Mouse (Mus musculus) small intestine, adult 2 months (tissue): Measurements from ENCODE around the gene Adap1.

Experiments used
- CTCF ChIP-seq: fragments of 200-500 bp; IDR thresholded peaks from 2 replicates; pipeline ENCODE4 v1.5.1; 2012; ENCODE audit warnings: low read depth, mild to moderate bottlenecking, control low read depth, inconsistent platforms, low read length, moderate library complexity, mixed read lengths; ENCODE audit not compliant: insufficient replicate concordance, insufficient read length; ENCODE audit errors: extremely low read depth
- POLR2A ChIP-seq: fragments of 200-500 bp; IDR thresholded peaks from 2 replicates; pipeline ENCODE4 v1.6.1; 2012; ENCODE audit warnings: low read depth, mild to moderate bottlenecking, control low read depth, inconsistent platforms, low read length, moderate library complexity

GRCm38 (mm10) chr5:139309946-139310345 lies 15.5 kb downstream of the Adap1 start:
- TF ChIP-seq CTCF (no peak), POLR2A (no peak)
